Mouse (Mus musculus): Measurements from ENCODE around the gene Filip1. TPM values are rescaled to one million over a fixed set of nuclear protein-coding genes. Genes with fewer than 3 reads are reported as not detected.

Filip1 gene
- polyA plus RNA-seq, 1 experiment from 2014 or later, result 4.2 TPM

DNA sequence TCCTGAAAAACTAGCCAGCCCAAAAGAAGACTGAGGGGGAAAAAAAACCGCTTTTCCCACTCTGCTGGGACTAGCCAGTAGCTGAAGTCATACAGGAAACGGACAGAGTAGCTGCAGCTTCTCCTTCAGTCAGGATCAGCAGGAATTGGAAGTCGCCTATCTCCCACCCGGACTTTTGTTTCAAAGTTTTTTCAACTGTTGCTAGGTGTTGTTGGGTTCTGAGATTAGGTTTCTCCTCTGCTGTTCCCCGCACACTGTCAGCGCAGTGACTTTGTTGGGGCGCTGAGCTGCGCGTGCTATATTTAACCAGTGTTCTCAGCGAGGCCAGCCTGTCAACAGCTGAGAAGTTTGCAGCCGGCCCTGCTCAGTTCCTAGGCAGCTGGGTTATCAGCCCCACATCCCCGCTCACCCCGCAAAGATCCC lies 35.1 kb downstream of the Filip1 start:
- no peak for ATAC-seq (ENCODE audit: low FRiP score)
- Histone ChIP-seq H3K9ac (no peak overlapping the region), H3K4me1 (peaks cover 7% of the 10 kb centered on the region), H3K4me2 (replicated peaks) (peak overlapping the region; percentile 44), H3K4me3 (peak overlapping the region; percentile 17), H3K27me3 (no peaks in the 10 kb centered on the region), H3K27ac (no peak overlapping the region), H3K36me3 (no peaks in the 10 kb centered on the region), H3K9me3 (replicated peaks) (no peaks in the 10 kb centered on the region)
- 17% methylated on average over 13 of the region's 13 CpGs for WGBS

DNA sequence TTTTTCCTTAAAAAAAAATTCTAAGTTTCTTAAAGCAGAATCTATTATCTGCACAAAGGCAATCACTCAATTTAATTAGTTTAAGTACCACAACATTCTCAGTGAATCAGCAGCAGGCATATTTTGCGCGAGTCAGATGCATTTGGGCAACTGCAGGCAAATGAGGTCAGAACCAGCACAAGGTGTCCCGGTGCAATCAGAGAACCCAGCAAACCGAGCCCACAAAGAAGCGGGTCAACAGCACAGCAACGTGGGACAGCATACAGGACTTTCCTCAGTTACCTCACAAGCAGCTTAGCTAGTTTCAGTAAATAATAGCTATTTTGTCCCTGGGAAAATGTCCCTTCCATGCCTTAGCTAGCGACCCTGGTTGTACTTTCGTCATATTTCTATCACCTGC lies 35.9 kb downstream of the Filip1 start:
- Histone ChIP-seq H3K27me3 (no peaks in the 10 kb centered on the region), H3K9me3 (replicated peaks) (no peaks in the 10 kb centered on the region), H3K9ac (no peak overlapping the region), H3K4me1 (peaks cover 7% of the 10 kb centered on the region), H3K27ac (no peak overlapping the region), H3K36me3 (no peaks in the 10 kb centered on the region), H3K4me3 (no peak overlapping the region), H3K4me2 (replicated peaks) (no peak overlapping the region)
- ATAC-seq (ENCODE audit: low FRiP score), result no peak
- 74% methylated on average over 8 of the region's 8 CpGs for WGBS

DNA sequence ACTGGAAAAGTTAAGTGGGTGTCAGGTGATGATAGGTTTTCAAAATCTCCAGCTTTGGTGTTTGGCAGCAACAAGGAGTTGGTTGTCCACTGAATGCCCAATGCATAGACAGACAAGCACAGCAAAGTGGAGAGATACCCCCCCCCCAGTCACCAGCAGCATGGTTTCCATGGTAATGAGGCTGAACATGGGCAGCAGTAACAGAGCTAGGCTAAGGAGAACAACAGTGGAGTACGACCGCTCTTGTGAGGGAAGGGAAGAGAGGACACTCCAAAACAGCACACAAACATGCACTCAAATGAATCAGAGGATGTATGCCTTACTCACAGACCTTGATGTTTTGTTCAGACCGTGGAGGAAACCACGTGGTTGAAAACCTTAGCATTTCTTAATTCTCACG lies 37.5 kb downstream of the Filip1 start:
- no peak overlapping the region for H3K27ac ChIP-seq
- H3K4me2 ChIP-seq (replicated peaks), result no peak overlapping the region
- H3K4me1 ChIP-seq, result peaks cover 9% of the 10 kb centered on the region
- no peak for ATAC-seq (ENCODE audit: low FRiP score)
- no peaks in the 10 kb centered on the region for H3K36me3 ChIP-seq
- H3K9me3 ChIP-seq (replicated peaks), result no peaks in the 10 kb centered on the region
- no peaks in the 10 kb centered on the region for H3K27me3 ChIP-seq
- H3K4me3 ChIP-seq, result no peak overlapping the region
- WGBS, result 77% methylated on average over 5 of the region's 5 CpGs
- H3K9ac ChIP-seq, result no peak overlapping the region

DNA sequence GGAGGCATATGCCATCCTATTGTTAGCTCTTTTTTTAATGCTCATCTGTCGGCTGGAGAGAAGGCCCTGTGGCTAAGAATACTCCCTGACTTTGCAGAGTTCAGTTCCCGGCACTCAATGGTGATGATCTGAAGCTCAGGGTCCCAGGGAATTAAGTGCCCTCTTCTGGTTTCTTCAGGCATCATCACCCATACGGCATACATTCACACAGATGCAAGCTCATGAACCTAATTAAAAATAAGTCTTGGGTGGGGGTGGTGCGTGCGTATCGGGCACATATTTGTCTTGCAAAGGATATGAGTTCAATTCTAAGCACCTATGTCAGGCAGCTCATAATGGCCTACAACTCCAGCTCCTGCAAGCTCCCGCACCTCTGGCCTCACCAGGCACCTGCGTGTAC lies 39.1 kb downstream of the Filip1 start:
- WGBS, result 93% methylated on average over 8 of the region's 8 CpGs

DNA sequence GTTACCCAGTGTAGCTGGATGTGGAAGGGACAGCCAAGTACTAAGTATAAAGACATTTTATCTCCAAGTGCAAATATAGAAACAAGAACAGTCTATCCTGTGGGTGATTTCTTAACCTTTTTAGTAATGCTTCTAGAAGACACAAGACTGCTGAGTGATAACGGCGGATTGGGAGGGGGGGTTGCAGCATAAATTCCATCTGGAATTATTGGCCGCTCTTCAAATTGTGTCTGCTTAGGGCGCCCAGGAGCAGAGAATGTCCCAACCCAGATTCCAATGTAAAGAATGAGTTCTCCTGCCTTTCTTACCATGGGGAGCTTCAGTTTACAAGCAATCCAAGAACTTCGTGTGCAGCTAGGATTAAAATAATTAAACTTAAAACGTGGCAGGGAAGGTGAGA lies 39.9 kb downstream of the Filip1 start:
- Histone ChIP-seq H3K27me3 (no peaks in the 10 kb centered on the region), H3K36me3 (no peaks in the 10 kb centered on the region), H3K4me1 (peaks cover 7% of the 10 kb centered on the region), H3K9ac (no peak overlapping the region), H3K9me3 (replicated peaks) (no peaks in the 10 kb centered on the region), H3K4me3 (no peak overlapping the region), H3K27ac (no peak overlapping the region), H3K4me2 (replicated peaks) (no peak overlapping the region)
- no peak for ATAC-seq (ENCODE audit: low FRiP score)
- 89% methylated on average over 6 of the region's 6 CpGs for WGBS

More for the DNA sequence above, 39.1 kb downstream of the Filip1 start:
- Histone ChIP-seq H3K4me2 (replicated peaks) (no peak overlapping the region), H3K4me3 (no peak overlapping the region), H3K27ac (no peak overlapping the region), H3K9me3 (replicated peaks) (no peaks in the 10 kb centered on the region), H3K9ac (no peak overlapping the region), H3K4me1 (peaks cover 9% of the 10 kb centered on the region), H3K27me3 (no peaks in the 10 kb centered on the region), H3K36me3 (no peaks in the 10 kb centered on the region)
- ATAC-seq (ENCODE audit: low FRiP score), result no peak

DNA sequence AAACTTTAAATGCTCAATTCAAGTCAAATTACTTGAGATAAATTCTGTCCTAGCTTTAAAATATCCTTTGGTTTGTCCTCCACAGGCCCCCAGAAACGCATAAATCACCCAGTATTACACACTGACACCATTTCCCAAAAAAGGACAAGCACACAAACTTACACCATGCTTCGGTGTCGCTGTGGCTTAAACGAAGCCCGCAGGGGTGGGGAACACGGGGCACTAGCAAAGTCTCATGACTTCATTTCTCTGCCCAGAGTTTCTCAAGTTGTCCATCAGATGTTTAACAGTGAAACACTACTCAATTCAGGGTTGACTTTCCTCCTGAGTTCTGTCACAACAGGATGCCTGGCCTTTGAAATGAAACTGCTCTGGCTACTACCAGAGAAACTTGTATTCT lies 41.0 kb downstream of the Filip1 start:
- Histone ChIP-seq H3K4me3 (no peak overlapping the region), H3K4me2 (replicated peaks) (no peak overlapping the region), H3K9ac (no peak overlapping the region), H3K4me1 (peaks cover 2% of the 10 kb centered on the region; the same call in 1 of the 2 replicates), H3K27ac (no peak overlapping the region), H3K36me3 (no peaks in the 10 kb centered on the region), H3K9me3 (replicated peaks) (no peaks in the 10 kb centered on the region), H3K27me3 (no peaks in the 10 kb centered on the region)
- no peak for ATAC-seq (ENCODE audit: low FRiP score)
- whole genome bisulfite sequencing, result 87% methylated on average over 6 of the region's 6 CpGs

DNA sequence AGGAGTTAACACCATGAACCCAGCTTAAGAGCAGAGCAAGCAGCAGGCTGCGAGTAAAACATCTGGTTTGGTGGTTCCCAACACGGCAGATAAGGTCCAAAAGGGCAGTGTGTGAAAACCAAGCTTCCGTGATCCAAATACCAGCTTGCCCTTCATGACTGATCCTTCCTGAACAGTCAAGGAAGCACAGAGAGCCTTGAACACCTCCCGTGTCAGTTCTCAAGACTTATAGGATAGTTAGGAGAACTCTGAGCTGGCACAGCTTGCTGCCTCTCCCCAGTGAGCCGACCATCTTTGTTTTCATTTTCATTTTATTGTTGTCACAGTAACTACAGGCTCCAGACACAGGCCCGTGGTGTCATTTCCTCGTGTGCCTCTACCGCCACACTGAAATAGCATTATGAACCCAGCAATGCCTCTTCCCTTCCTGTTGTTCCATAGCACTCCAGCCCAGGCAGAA lies 42.0 kb downstream of the Filip1 start:
- no peaks in the 10 kb centered on the region for H3K27me3 ChIP-seq
- 68% methylated on average over 8 of the region's 8 CpGs for WGBS
- no peak overlapping the region for H3K4me3 ChIP-seq
- H3K4me2 ChIP-seq (replicated peaks), result no peak overlapping the region
- no peaks in the 10 kb centered on the region for H3K9me3 ChIP-seq (replicated peaks)
- ATAC-seq (ENCODE audit: low FRiP score), result no peak
- H3K36me3 ChIP-seq, result no peaks in the 10 kb centered on the region
- no peak overlapping the region for H3K27ac ChIP-seq
- peaks cover 2% of the 10 kb centered on the region; the same call in 1 of the 2 replicates for H3K4me1 ChIP-seq
- H3K9ac ChIP-seq, result no peak overlapping the region

DNA sequence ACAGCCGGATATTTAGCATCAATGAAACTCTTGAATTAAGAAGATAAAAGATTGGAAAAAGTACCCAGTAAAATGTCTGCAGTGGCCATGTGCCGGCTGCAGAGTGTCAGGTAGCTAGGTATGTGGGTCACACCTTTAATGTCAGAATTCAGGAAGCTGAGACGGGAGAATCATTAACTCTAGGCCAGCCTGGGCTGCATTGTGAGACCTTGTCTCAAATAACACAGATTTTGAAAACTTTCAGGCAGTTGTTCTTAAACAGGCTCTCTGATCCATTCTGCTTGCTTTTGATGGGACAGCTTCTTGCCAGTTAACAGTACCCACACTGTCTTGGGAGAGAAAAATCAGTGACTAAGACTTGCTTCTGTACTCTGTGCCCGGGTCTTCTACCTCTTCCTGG lies 43.1 kb downstream of the Filip1 start:
- no peaks in the 10 kb centered on the region for H3K36me3 ChIP-seq
- peaks cover 2% of the 10 kb centered on the region; the same call in 1 of the 2 replicates for H3K4me1 ChIP-seq
- no peaks in the 10 kb centered on the region for H3K9me3 ChIP-seq (replicated peaks)
- H3K9ac ChIP-seq, result no peak overlapping the region
- no peaks in the 10 kb centered on the region for H3K27me3 ChIP-seq
- no peak overlapping the region for H3K27ac ChIP-seq
- no peak for ATAC-seq (ENCODE audit: low FRiP score)
- 86% methylated on average over 4 of the region's 4 CpGs for WGBS
- no peak overlapping the region for H3K4me3 ChIP-seq
- no peak overlapping the region for H3K4me2 ChIP-seq (replicated peaks)

DNA sequence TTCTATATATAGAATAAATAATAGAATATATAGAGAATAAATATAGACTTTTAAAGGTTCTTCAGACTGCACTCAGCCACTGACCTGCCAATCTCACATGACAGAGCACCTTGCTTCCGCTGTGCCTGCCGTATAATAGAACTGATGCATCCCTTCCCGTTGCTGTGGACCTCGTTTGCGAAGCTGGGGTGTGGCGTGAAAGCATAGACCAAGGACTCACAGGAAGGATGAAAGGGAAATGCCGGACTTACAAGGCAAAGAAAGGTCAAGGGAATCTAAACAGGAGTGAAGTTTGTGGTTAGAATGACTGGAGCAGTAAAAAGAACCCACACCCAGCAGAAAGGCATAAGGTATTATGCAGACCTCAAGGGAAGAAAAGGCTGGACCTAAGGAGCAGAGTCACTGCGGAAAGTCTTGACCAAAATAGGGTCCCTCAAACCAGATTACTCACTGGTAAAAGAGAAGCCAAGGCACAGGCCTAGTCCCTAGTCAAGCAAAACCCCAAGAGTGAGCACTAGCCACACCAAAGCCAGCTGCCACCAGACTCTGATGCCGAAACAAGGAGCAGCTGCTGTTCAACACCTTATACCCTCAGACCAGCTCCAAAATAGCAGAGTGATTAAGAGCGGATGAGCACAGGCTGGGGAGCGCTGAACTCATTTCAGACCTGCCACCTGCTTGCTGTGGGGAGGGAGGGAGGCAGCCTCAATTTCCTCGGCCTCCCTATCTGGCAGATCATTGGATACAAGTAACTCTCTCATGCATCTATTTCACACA lies 45.8 kb downstream of the Filip1 start:
- 85% methylated on average over 12 of the region's 12 CpGs for WGBS
- Histone ChIP-seq H3K9me3 (replicated peaks) (no peaks in the 10 kb centered on the region), H3K9ac (no peak overlapping the region), H3K4me1 (peaks cover 2% of the 10 kb centered on the region; the same call in 1 of the 2 replicates), H3K4me3 (no peak overlapping the region), H3K36me3 (no peaks in the 10 kb centered on the region), H3K27ac (no peak overlapping the region), H3K4me2 (replicated peaks) (no peak overlapping the region), H3K27me3 (no peaks in the 10 kb centered on the region)
- ATAC-seq (ENCODE audit: low FRiP score), result no peak

DNA sequence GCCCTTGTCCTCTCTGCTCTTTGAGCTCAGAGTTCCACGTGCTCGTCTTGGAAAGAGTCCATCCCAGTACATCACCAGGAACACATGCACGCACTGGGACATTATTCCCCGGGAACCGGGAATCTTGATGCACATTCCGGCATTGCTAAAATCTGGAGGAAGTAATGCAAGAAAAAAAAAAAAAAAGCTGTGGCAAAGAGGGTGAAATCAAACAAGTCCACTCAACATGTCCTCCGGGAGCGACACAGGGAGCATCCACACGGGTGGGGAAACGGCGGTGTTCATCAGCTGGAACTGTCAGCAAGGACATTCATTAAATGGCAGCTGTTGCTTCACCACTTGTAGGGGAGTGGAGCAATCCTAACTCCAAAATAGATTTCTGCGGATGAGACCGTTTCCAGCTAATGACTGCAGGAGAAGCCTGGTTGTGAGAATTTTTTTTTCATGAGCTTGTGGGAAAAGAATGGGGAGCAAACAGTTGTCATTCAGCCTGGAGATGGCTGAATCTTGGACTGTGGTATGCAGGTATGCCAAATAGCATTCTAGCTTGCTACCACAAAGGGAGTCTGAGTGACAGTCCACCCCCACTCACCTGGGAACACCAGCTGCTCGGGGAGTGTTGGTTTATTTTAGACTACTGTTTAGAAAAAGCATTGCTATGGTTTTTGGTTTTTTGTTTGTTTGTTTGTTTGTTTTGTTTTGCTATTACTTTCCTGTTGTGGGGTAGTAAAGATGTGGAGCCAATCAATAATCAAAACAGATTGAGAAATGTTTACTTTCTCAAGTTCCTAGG lies 46.9 kb downstream of the Filip1 start:
- Histone ChIP-seq H3K4me1 (peaks cover 2% of the 10 kb centered on the region; the same call in 1 of the 2 replicates), H3K36me3 (no peaks in the 10 kb centered on the region), H3K27me3 (no peaks in the 10 kb centered on the region), H3K9ac (no peak overlapping the region), H3K9me3 (replicated peaks) (no peaks in the 10 kb centered on the region), H3K27ac (no peak overlapping the region), H3K4me2 (replicated peaks) (no peak overlapping the region), H3K4me3 (no peak overlapping the region)
- ATAC-seq (ENCODE audit: low FRiP score), result no peak
- WGBS, result 87% methylated on average over 14 of the region's 14 CpGs

DNA sequence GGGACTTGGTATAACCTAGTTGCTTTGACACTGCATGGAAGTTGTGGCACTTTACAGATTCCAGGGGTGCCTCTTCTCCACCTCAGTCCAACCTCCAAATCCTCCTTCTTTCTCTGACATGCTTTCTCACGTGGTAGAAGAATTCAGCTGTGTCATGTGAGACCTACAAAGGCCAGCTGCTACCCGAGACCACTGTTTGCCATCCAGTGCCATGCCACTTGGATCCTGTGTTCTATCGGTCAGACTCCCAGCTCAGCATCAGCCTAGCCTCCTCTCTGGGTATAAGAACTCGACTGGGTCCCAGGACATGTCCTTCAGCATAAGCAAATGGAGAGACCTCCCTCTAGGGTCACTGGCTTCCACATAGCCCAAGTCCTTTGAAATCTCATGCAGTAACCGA lies 47.6 kb downstream of the Filip1 start:
- Histone ChIP-seq H3K36me3 (no peaks in the 10 kb centered on the region), H3K4me2 (replicated peaks) (no peak overlapping the region), H3K9me3 (replicated peaks) (no peaks in the 10 kb centered on the region), H3K4me1 (no peaks in the 10 kb centered on the region), H3K4me3 (no peak overlapping the region), H3K27ac (no peak overlapping the region), H3K27me3 (no peaks in the 10 kb centered on the region), H3K9ac (no peak overlapping the region)
- WGBS, result 75% methylated on average over 5 of the region's 5 CpGs
- no peak for ATAC-seq (ENCODE audit: low FRiP score)

DNA sequence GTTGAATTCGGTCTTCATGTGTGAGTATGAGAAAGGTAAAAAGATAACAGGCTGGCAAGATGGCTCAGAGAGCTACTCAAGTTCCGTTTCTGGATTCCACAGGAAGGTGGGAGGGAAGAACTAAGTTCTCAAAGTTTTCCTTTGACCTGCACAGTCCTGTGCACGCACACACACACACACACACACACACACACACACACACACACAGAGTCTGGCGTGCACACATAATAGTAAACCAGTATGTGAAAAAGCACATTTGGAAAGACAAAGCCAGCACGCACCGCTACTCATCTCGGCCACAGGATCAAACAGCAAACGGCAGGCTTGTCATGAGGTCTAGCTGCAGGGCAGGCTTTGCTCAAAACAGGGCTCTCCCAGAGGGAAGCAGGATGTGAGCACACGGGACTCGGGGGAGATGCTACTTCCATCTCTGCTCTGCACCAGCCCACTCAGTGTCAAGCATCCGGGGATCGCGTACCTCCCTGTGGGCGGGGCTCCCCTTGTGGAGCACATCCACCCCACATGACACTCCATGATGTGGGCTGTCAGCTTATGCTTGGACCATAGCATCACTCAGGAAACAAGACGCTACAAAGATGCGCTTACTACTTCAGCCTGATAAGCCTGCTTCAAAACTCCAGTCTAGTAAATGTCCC lies 50.9 kb downstream of the Filip1 start:
- H3K4me3 ChIP-seq, result no peak overlapping the region
- no peaks in the 10 kb centered on the region for H3K27me3 ChIP-seq
- H3K4me1 ChIP-seq, result no peaks in the 10 kb centered on the region
- H3K9ac ChIP-seq, result 0 out of 2 replicates have a peak overlapping the region, but pooled peaks have one; percentile 27
- H3K36me3 ChIP-seq, result no peaks in the 10 kb centered on the region
- 63% methylated on average over 16 of the region's 16 CpGs for WGBS
- H3K4me2 ChIP-seq (replicated peaks), result peak overlapping the region; percentile 35
- no peak overlapping the region for H3K27ac ChIP-seq
- H3K9me3 ChIP-seq (replicated peaks), result no peaks in the 10 kb centered on the region
- ATAC-seq (ENCODE audit: low FRiP score), result peak; percentile 88
